Mouse (Mus musculus) forebrain, embryonic 12.5 days (tissue): ENCODE measurements around the gene Cdh10. TPM values are rescaled to one million over a fixed set of nuclear protein-coding genes. Genes with fewer than 3 reads are reported as not detected.

ENCODE experiments used
- ATAC-seq: fragments of 200-750 bp; cut with Nextera tagmentation; 2 replicates; pipeline ENCODE4 v1.8.0; 2017; ENCODE audit warnings: moderate TSS enrichment; ENCODE audit not compliant: low FRiP score
- H3K27ac ChIP-seq: fragments of 300-500 bp; sonication (generic); 2 replicates; pipeline ENCODE4 v1.5.1; 2016; ENCODE audit warnings: mild to moderate bottlenecking
- H3K27me3 ChIP-seq: fragments of 300-500 bp; sonication (generic); 2 replicates; pipeline ENCODE4 v1.6.1; 2016; ENCODE audit warnings: mild to moderate bottlenecking
- H3K36me3 ChIP-seq: fragments of 300-500 bp; sonication (generic); replicated peaks from 2 replicates; pipeline ENCODE4 v1.6.1; 2016; ENCODE audit warnings: mild to moderate bottlenecking
- H3K4me1 ChIP-seq: fragments of 300-500 bp; sonication (generic); 2 replicates; pipeline ENCODE4 v1.6.1; 2016
- H3K4me2 ChIP-seq: fragments of 300-500 bp; sonication (generic); 2 replicates; pipeline ENCODE4 v1.6.1; 2016; ENCODE audit warnings: mild to moderate bottlenecking, moderate library complexity
- H3K4me3 ChIP-seq: fragments of 300-500 bp; sonication (generic); replicated peaks from 2 replicates; pipeline ENCODE4 v1.5.1; 2016; ENCODE audit warnings: mild to moderate bottlenecking
- H3K9ac ChIP-seq: fragments of 300-500 bp; sonication (generic); 2 replicates; pipeline ENCODE4 v1.6.1; 2016; ENCODE audit warnings: mild to moderate bottlenecking
- H3K9me3 ChIP-seq: fragments of 300-500 bp; sonication (generic); 2 replicates; pipeline ENCODE4 v1.6.1; 2016
- WGBS: fragments of 180-500 bp; shearing (Covaris S2); methylation state at CpG from one replicate; pipeline ENCODE4 v1.1.7; 2016; 5-methylcytosine and 5-hydroxymethylcytosine counted together
- polyA plus RNA-seq: library from polyadenylated mRNA; unstranded; fragments of >200 nt; fragmentation: Nextera tagmentation; extraction: Ambion mirVana; gene quantifications from 2 replicates; pipeline ENCODE4 v1.2.1, GENCODE M21; 2016

Cdh10 gene
- polyA plus RNA-seq, 1 experiment from 2014 or later = 6.7 TPM

GRCm38 (mm10) chr15:18993512-18993911 is 174.8 kb downstream of the Cdh10 start:
- no peaks in the 10 kb centered on the region for H3K27me3 ChIP-seq
- H3K36me3 ChIP-seq = no peaks in the 10 kb centered on the region

GRCm38 (mm10) chr15:18994294-18994693 is 175.5 kb downstream of the Cdh10 start:
- ATAC-seq = no peak
- Histone ChIP-seq H3K9ac (no peak overlapping the region), H3K27me3 (no peaks in the 10 kb centered on the region), H3K4me2 (no peak overlapping the region), H3K27ac (no peak overlapping the region), H3K9me3 (no peaks in the 10 kb centered on the region), H3K4me3 (no peak overlapping the region), H3K36me3 (no peaks in the 10 kb centered on the region), H3K4me1 (no peaks in the 10 kb centered on the region)
- 76% methylated on average over 4 of the region's 4 CpGs for WGBS

More at GRCm38 (mm10) chr15:18993512-18993911, 174.8 kb downstream of the Cdh10 start:
- no peaks in the 10 kb centered on the region for H3K9me3 ChIP-seq
- no peak overlapping the region for H3K9ac ChIP-seq
- ATAC-seq = no peak
- no peak overlapping the region for H3K4me2 ChIP-seq
- no peaks in the 10 kb centered on the region for H3K4me1 ChIP-seq
- H3K4me3 ChIP-seq = no peak overlapping the region
- no peak overlapping the region for H3K27ac ChIP-seq

- 82% methylated on average over 10 of the region's 10 CpGs for WGBS
- Histone ChIP-seq H3K27ac (no peak overlapping the region), H3K9me3 (no peaks in the 10 kb centered on the region), H3K4me1 (no peaks in the 10 kb centered on the region), H3K9ac (no peak overlapping the region), H3K4me3 (no peak overlapping the region), H3K27me3 (no peaks in the 10 kb centered on the region), H3K4me2 (no peak overlapping the region), H3K36me3 (no peaks in the 10 kb centered on the region)
- ATAC-seq = 0 out of 2 replicates have a peak, but pooled peaks have one; percentile 14
These were observed 192.1 kb downstream of the Cdh10 start for GRCm38 (mm10) chr15:19010829-19011228.

- Histone ChIP-seq H3K36me3 (no peaks in the 10 kb centered on the region), H3K9ac (no peak overlapping the region), H3K4me3 (no peak overlapping the region), H3K27me3 (no peaks in the 10 kb centered on the region), H3K27ac (no peak overlapping the region), H3K4me1 (no peaks in the 10 kb centered on the region), H3K9me3 (no peaks in the 10 kb centered on the region), H3K4me2 (no peak overlapping the region)
- ATAC-seq = no peak
- WGBS = 84% methylated on average over 3 of the region's 3 CpGs
These were observed 214.2 kb downstream of the Cdh10 start for GRCm38 (mm10) chr15:19032983-19033382.

GRCm38 (mm10) chr15:19040077-19040476 is 221.3 kb downstream of the Cdh10 start:
- WGBS = 87% methylated on average over 1 of the region's 1 CpGs
- H3K27me3 ChIP-seq = no peaks in the 10 kb centered on the region
- no peak overlapping the region for H3K4me3 ChIP-seq
- no peak overlapping the region for H3K4me2 ChIP-seq
- H3K36me3 ChIP-seq = no peaks in the 10 kb centered on the region
- H3K4me1 ChIP-seq = no peaks in the 10 kb centered on the region
- H3K27ac ChIP-seq = no peak overlapping the region
- no peaks in the 10 kb centered on the region for H3K9me3 ChIP-seq
- no peak for ATAC-seq
- no peak overlapping the region for H3K9ac ChIP-seq
